Mouse (Mus musculus) CH12.LX (cell line): Measurements from ENCODE around the gene Yaf2. TPM values are rescaled to one million over a fixed set of nuclear protein-coding genes. Genes with fewer than 3 reads are reported as not detected.
"Not testable (repeated sequence)": the region's sequence is repeated elsewhere in the genome, so short reads cannot be mapped to it uniquely, and the experiment has no call there.

ENCODE experiments used
- DNase-seq: peaks from one replicate; pipeline ENCODE4 v3.0.0-alpha.2; 2013; ENCODE audit errors: extremely low read depth
- H3K27ac ChIP-seq: 2 replicates; pipeline ENCODE4 v1.5.1; 2012; ENCODE audit warnings: low read depth, mild to moderate bottlenecking, control low read depth, moderate library complexity; ENCODE audit not compliant: insufficient read depth
- H3K27me3 ChIP-seq: replicated peaks from 2 replicates; pipeline ENCODE3; 2012; ENCODE audit warnings: inconsistent platforms
- H3K36me3 ChIP-seq, 2 experiments: replicated peaks in 1 of 2; 2 replicates each; pipeline versions ENCODE3 to v1.6.1; 2012; ENCODE audit warnings: inconsistent platforms in 1 of 2, low read length in 1 of 2, mild to moderate bottlenecking in 1 of 2, mixed read lengths in 1 of 2, moderate library complexity in 1 of 2; ENCODE audit not compliant: control insufficient read depth in 1 of 2, insufficient read depth in 1 of 2
- H3K4me1 ChIP-seq, 2 experiments: 2 replicates each; pipeline ENCODE4 v1.6.1; 2012; ENCODE audit warnings: inconsistent platforms in 1 of 2, moderate library complexity in 1 of 2; ENCODE audit not compliant: insufficient read depth in 2 of 2, control insufficient read depth in 1 of 2
- H3K4me2 ChIP-seq: 2 replicates; pipeline ENCODE4 v1.6.1; 2012; ENCODE audit warnings: low read depth, mild to moderate bottlenecking, control low read depth; ENCODE audit not compliant: poor library complexity, insufficient read depth, severe bottlenecking
- H3K4me3 ChIP-seq, 3 experiments: fragments of 150-350 bp in 1 of 3; sonication (generic) in 1 of 3; replicated peaks in 1 of 3; 2 replicates each; pipeline versions ENCODE3 to v1.5.1; 2011 to 2012; ENCODE audit warnings: low read depth in 2 of 3, low read length in 2 of 3, mild to moderate bottlenecking in 2 of 3, moderate library complexity in 2 of 3, control low read depth in 1 of 3, improper control_type of control experiment in 1 of 3, inconsistent platforms in 1 of 3, mixed read lengths in 1 of 3; ENCODE audit not compliant: poor library complexity in 1 of 3
- H3K79me2 ChIP-seq: replicated peaks from 2 replicates; pipeline ENCODE4 v1.6.1; 2012; ENCODE audit warnings: mild to moderate bottlenecking, moderate library complexity; ENCODE audit not compliant: control insufficient read depth, poor library complexity, insufficient read depth, severe bottlenecking; ENCODE audit errors: extremely low read depth
- H3K9ac ChIP-seq: 2 replicates; pipeline ENCODE4 v1.6.1; 2012; ENCODE audit warnings: low read depth, mild to moderate bottlenecking, control low read depth, moderate library complexity; ENCODE audit not compliant: insufficient read depth
- H3K9me3 ChIP-seq: replicated peaks from 2 replicates; pipeline ENCODE3; 2012; ENCODE audit warnings: low read length, inconsistent platforms, mixed read lengths
- MAX ChIP-seq: IDR thresholded peaks from 2 replicates; pipeline ENCODE4 v1.6.1; 2011; ENCODE audit warnings: low read length, improper control_type of control experiment
- MXI1 ChIP-seq: IDR thresholded peaks from 2 replicates; pipeline ENCODE4 v1.6.1; 2011; ENCODE audit warnings: mild to moderate bottlenecking, low read depth, low read length, improper control_type of control experiment
- POLR2AphosphoS2 ChIP-seq: IDR thresholded peaks from 2 replicates; pipeline ENCODE4 v1.6.1; 2011; ENCODE audit warnings: low read depth, low read length, improper control_type of control experiment
- RAD21 ChIP-seq: IDR thresholded peaks from 2 replicates; pipeline ENCODE4 v1.6.1; 2011; ENCODE audit warnings: low read depth, mild to moderate bottlenecking, low read length, improper control_type of control experiment, moderate library complexity
- dilution Hi-C: fragments of 300-500 bp; cut with MboI; formaldehyde crosslinking; loops from 2 replicates; pipeline ENCODE4 v1.14.3; 2020; ENCODE audit warnings: low sequenced_read_pairs; ENCODE audit not compliant: extremely low pct_unique_long_range_greater_than_20kb, extremely low pct_ligation_motif_present
- in situ Hi-C: fragments of 300-500 bp; cut with MboI; formaldehyde crosslinking; loops from 3 replicates; pipeline ENCODE4 v1.14.3; 2019; ENCODE audit warnings: low sequenced_read_pairs, low pct_ligation_motif_present, low pct_unique_long_range_greater_than_20kb, mixed read lengths
- polyA plus RNA-seq: library from polyadenylated mRNA; unstranded; fragments of >175 nt; gene quantifications from 2 replicates; pipeline ENCODE4 v1.2.1, GENCODE M21; 2012; ENCODE audit warnings: low read depth; ENCODE audit not compliant: insufficient read length
- total RNA-seq, 2 experiments: library from RNA; depleted of rRNA; stranded (reverse); fragments of 300-350 nt in 1 of 2; fragments of >200 nt in 1 of 2; gene quantifications; 2 replicates each; pipeline ENCODE4 v1.2.3; 2012 to 2014

Yaf2 gene
- total and polyA plus RNA-seq, 3 experiments = 32.7 to 78.4 (median 46.2) TPM

DNA sequence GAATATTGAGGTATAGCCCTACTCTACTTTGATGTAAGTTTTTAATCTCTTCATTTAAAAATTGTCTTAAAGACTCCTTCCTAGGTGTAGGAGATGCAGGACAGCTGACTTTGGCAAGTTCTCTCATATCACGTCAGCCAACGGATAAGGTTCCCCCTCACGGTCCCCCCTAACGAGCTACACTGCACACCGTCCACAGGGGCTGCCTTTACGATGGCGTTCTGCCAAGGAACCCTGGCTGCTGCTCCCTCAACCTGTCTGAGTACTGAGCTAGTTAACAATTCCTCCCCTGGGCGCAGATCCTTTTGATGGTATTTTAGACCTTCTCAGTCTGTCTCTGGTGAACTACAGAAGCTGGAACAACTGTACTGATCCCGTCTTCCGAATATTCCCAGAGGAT lies 93.5 kb downstream of the Yaf2 start:
- H3K27me3 ChIP-seq = no peaks in the 10 kb centered on the region
- H3K4me3 ChIP-seq = no peak overlapping the region
- no peak overlapping the region for H3K4me2 ChIP-seq
- H3K4me1 ChIP-seq = no peaks in the 10 kb centered on the region
- H3K9me3 ChIP-seq = no peaks in the 10 kb centered on the region
- dilution Hi-C loops = no loop called here
- peaks cover 34 to 78% of the 10 kb centered on the region in 2 experiments for H3K36me3 ChIP-seq
- TF ChIP-seq MAX = no peak
- TF ChIP-seq MXI1 = no peak
- no peak for TF ChIP-seq POLR2AphosphoS2
- no peak for TF ChIP-seq RAD21
- H3K9ac ChIP-seq = no peak overlapping the region
- DNase-seq = no peak
- no peaks in the 10 kb centered on the region for H3K79me2 ChIP-seq
- in situ Hi-C loops = no loop called here
- H3K27ac ChIP-seq = no peak overlapping the region

DNA sequence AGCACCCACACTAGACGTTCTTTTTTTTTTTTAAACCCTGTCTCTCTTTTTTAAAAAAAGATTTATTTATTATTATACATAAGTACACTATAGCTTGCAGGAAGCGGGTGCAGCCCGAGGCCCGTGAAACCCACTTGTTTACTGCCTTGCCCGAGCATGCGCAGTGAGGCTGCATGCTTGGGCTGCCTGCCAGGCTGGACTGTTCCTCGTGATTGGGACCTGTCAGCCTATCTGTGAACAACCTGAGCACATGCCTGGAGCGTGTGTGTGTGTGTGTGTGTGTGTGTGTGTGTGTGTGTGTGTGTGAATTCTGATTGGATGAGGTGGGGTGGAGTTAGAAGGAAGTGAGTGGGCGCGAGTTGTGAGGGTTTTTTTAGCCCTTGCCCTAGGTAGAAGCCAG lies 100.3 kb downstream of the Yaf2 start:
- H3K79me2 ChIP-seq, H3K4me1 ChIP-seq, H3K27ac ChIP-seq, H3K9me3 ChIP-seq, in situ Hi-C loops, dilution Hi-C loops, H3K27me3 ChIP-seq, H3K4me2 ChIP-seq, H3K4me3 ChIP-seq, DNase-seq, H3K9ac ChIP-seq: not testable (repeated sequence)
- peaks cover 6 to 24% of the 10 kb centered on the region in 2 experiments for H3K36me3 ChIP-seq

Other genes with a start within 250 kb of the Yaf2 start
- 7.5 TPM in 2 replicates for gene Gxylt1, start 61.8 kb downstream of the Yaf2 start, total RNA-seq (2012; rRNA removed)
- gene Gxylt1, start 61.8 kb downstream of the Yaf2 start, total RNA-seq (2014; rRNA removed) = 9.3 and 9.5 TPM in 2 replicates
- 17.1 and 18.5 TPM in 2 replicates for gene Gxylt1, start 61.8 kb downstream of the Yaf2 start, polyA plus RNA-seq
- 49.1 and 56.7 TPM in 2 replicates for gene Zcrb1, start 61.4 kb upstream of the Yaf2 start, total RNA-seq (2012; rRNA removed)
- 60.3 and 72.7 TPM in 2 replicates for gene Zcrb1, start 61.4 kb upstream of the Yaf2 start, total RNA-seq (2014; rRNA removed)
- gene Zcrb1, start 61.4 kb upstream of the Yaf2 start, polyA plus RNA-seq = 145 and 146 TPM in 2 replicates
- 22.9 and 27.9 TPM in 2 replicates for gene Pphln1, start 61.4 kb upstream of the Yaf2 start, total RNA-seq (2012; rRNA removed)
- gene Pphln1, start 61.4 kb upstream of the Yaf2 start, total RNA-seq (2014; rRNA removed) = 63.9 and 69.0 TPM in 2 replicates
- 59.3 and 59.9 TPM in 2 replicates for gene Pphln1, start 61.4 kb upstream of the Yaf2 start, polyA plus RNA-seq